Mouse (Mus musculus): ENCODE data around the gene Per1.

Per1 gene

GRCm38 (mm10) chr11:69110319-69111046, 15.5 kb downstream of the Per1 start:
- in situ Hi-C loops (cut with MboI, MseI) = loop anchor here (25.0 kb wide), 1 partner anchor 902 kb away; the partner anchor contains the start of genes Acadvl, Dlg4 and Dvl2

GRCm38 (mm10) chr11:69111051-69111810, 16.2 kb downstream of the Per1 start:
- in situ Hi-C loops (cut with MboI, MseI) = loop anchor here (25.0 kb wide), 1 partner anchor 901 kb away; the partner anchor contains the start of genes Acadvl, Dlg4 and Dvl2

- in situ Hi-C loops (cut with MboI, MseI) = loop anchor here (25.0 kb wide), 1 partner anchor 900 kb away; the partner anchor contains the start of genes Acadvl, Dlg4 and Dvl2
Measured at GRCm38 (mm10) chr11:69111865-69112264, 16.8 kb downstream of the Per1 start.

GRCm38 (mm10) chr11:69114018-69114417, 19.0 kb downstream of the Per1 start:
- in situ Hi-C loops (cut with MboI, MseI) = loop anchor here (25.0 kb wide), 1 partner anchor 898 kb away; the partner anchor contains the start of genes Acadvl, Dlg4 and Dvl2

- in situ Hi-C loops (cut with MboI, MseI) = loop anchor here (25.0 kb wide), 1 partner anchor 898 kb away; the partner anchor contains the start of genes Acadvl, Dlg4 and Dvl2
Measured at GRCm38 (mm10) chr11:69114621-69115020, 19.6 kb downstream of the Per1 start.

- in situ Hi-C loops (cut with MboI, MseI) = loop anchor here (25.0 kb wide), 1 partner anchor 895 kb away; the partner anchor contains the start of genes Acadvl, Dlg4 and Dvl2
Measured at GRCm38 (mm10) chr11:69116843-69117242, 21.8 kb downstream of the Per1 start.

GRCm38 (mm10) chr11:69117737-69118695, 23.0 kb downstream of the Per1 start:
- in situ Hi-C loops (cut with MboI, MseI) = loop anchor here (25.0 kb wide), 1 partner anchor 894 kb away; the partner anchor contains the start of genes Acadvl, Dlg4 and Dvl2

- in situ Hi-C loops (cut with MboI, MseI) = loop anchor here (25.0 kb wide), 1 partner anchor 894 kb away; the partner anchor contains the start of genes Acadvl, Dlg4 and Dvl2
Measured at GRCm38 (mm10) chr11:69118765-69119164, 23.7 kb downstream of the Per1 start.

GRCm38 (mm10) chr11:69119446-69120155, 24.6 kb downstream of the Per1 start:
- in situ Hi-C loops (cut with MboI, MseI) = loop anchor here (5.0 to 25.0 kb wide), 3 partner anchors 57 to 893 kb away; partner anchors contain the start of genes Acadvl, Dlg4, Dvl2 and Gucy2e

GRCm38 (mm10) chr11:69120221-69121000, 25.4 kb downstream of the Per1 start, which contains the start of gene Hes7:
Hes7 (plus strand) TSS chr11:69120404.
- in situ Hi-C loops (cut with MboI, MseI) = loop anchor here (5.0 to 25.0 kb wide), 3 partner anchors 58 to 892 kb away; partner anchors contain the start of genes Acadvl, Dlg4, Dvl2 and Gucy2e

GRCm38 (mm10) chr11:69121001-69121740, 26.2 kb downstream of the Per1 start:
- in situ Hi-C loops (cut with MboI, MseI) = loop anchor here (5.0 to 25.0 kb wide), 3 partner anchors 59 to 891 kb away; partner anchors contain the start of genes Acadvl, Dlg4, Dvl2 and Gucy2e

- in situ Hi-C loops (cut with MboI, MseI) = loop anchor here (5.0 to 25.0 kb wide), 3 partner anchors 60 to 890 kb away; partner anchors contain the start of genes Acadvl, Dlg4, Dvl2 and Gucy2e
Measured at GRCm38 (mm10) chr11:69121741-69122335, 26.8 kb downstream of the Per1 start.

GRCm38 (mm10) chr11:69122336-69122951, 27.4 kb downstream of the Per1 start, which contains the start of gene 9130213A22Rik:
9130213A22Rik (minus strand) TSS chr11:69122589.
- in situ Hi-C loops (cut with MboI, MseI) = loop anchor here (5.0 to 25.0 kb wide), 3 partner anchors 60 to 890 kb away; partner anchors contain the start of genes Acadvl, Dlg4, Dvl2 and Gucy2e

- in situ Hi-C loops (cut with MboI, MseI) = loop anchor here (5.0 to 25.0 kb wide), 3 partner anchors 61 to 889 kb away; partner anchors contain the start of genes Acadvl, Dlg4, Dvl2 and Gucy2e
Measured at GRCm38 (mm10) chr11:69123056-69123692, 28.2 kb downstream of the Per1 start.

GRCm38 (mm10) chr11:69123693-69124497, 28.9 kb downstream of the Per1 start:
- in situ Hi-C loops (cut with MboI, MseI) = loop anchor here (5.0 to 25.0 kb wide), 3 partner anchors 62 to 888 kb away; partner anchors contain the start of genes Acadvl, Dlg4, Dvl2 and Gucy2e
